Mouse (Mus musculus): ENCODE data around the gene Senp3.
A peak's percentile ranks its signal among the peaks of the same experiment; 100 is the strongest.
"Not testable (repeated sequence)": the region's sequence is repeated elsewhere in the genome, so short reads cannot be mapped to it uniquely, and the experiment has no call there.

Senp3 gene

GRCm38 (mm10) chr11:69655264-69656064 lies 26.4 kb downstream of the Senp3 start, which contains the start of gene Sox15:
Sox15 (plus strand) TSS chr11:69655314.
- peak; percentile 50 to 76 for DNase-seq (ENCODE audit: low spot score in 2 of 2)

- no peak for DNase-seq (ENCODE audit: low spot score in 2 of 2)
Measured at GRCm38 (mm10) chr11:69654760-69655159, 27.1 kb downstream of the Senp3 start.

GRCm38 (mm10) chr11:69653399-69653798 lies 28.5 kb downstream of the Senp3 start:
- DNase-seq (ENCODE audit: low spot score in 2 of 2), result no peak

GRCm38 (mm10) chr11:69645860-69646259 lies 36.0 kb downstream of the Senp3 start:
- DNase-seq (ENCODE audit: low spot score in 2 of 2), result no peak

- DNase-seq (ENCODE audit: low spot score in 2 of 2), result no peak
Measured at GRCm38 (mm10) chr11:69635471-69635870, 46.4 kb downstream of the Senp3 start.

GRCm38 (mm10) chr11:69633128-69633866 lies 48.6 kb downstream of the Senp3 start:
- DNase-seq (ENCODE audit: low spot score in 2 of 2), result peak in 1 of 2 experiments; percentile 46

GRCm38 (mm10) chr11:69632284-69633089 lies 49.4 kb downstream of the Senp3 start, which contains the start of gene Fxr2:
Fxr2 (plus strand) TSS chr11:69632990.
- DNase-seq (ENCODE audit: low spot score in 2 of 2), result peak; percentile 100

- DNase-seq (ENCODE audit: low spot score in 2 of 2), result no peak
Measured at GRCm38 (mm10) chr11:69629802-69630201, 52.1 kb downstream of the Senp3 start.

GRCm38 (mm10) chr11:69628286-69628685 lies 53.6 kb downstream of the Senp3 start:
- DNase-seq (ENCODE audit: low spot score in 2 of 2), result peak in 1 of 2 experiments; percentile 61

- not testable (repeated sequence) for DNase-seq (ENCODE audit: low spot score in 2 of 2)
Measured at GRCm38 (mm10) chr11:69624339-69624738, 57.5 kb downstream of the Senp3 start.

Measured in urinary bladder, adult 18-20 months (tissue).